ENCODE assay signal across 8 mouse cellular contexts in the genomic region with DNA sequence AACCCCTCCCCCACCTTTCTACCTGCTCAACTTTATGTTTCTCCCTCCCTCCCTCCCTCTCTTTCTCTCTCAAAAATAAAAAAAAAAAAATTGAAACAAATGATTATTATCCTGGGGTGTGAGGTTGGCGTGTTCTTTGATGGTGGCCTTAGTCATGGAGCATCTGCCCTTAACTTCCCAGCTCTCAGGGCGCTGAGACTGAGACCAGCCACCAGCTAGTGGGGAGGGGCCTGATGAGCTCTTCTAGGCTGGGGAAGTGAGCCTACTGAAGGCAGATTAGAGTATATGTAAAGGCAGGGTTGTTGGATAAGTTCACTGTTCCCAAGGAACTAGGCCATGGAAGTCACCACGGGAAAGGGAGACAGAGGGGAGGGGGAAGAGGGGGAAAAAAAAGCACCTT.
DNase-seq lines count a peak whose midpoint lies in the region; ATAC-seq and TF ChIP-seq lines count a peak whose summit lies in the region.
"Had no signal": no experiment of that assay in that cellular context is flagged by ENCODE, and none has a peak within 500 bp of the region (broad histone marks: within the 10 kb centered on the region; RNA-seq: fewer than 3 reads in every experiment).

No protein-coding gene starts in this region.

- no peak overlapping the region for H3K4me3 ChIP-seq in intestine, embryonic 14.5 days (ENCODE audit: low read depth, low read length)
- H3K4me3 ChIP-seq in intestine, postnatal 0 days (ENCODE audit: low read depth, low read length): no peak overlapping the region
- H3K4me3 ChIP-seq in G1E (ENCODE audit: low read depth, low read length): peak overlapping the region; percentile 57; the same call in 1 of the 2 replicates
- no peak overlapping the region for H3K4me3 ChIP-seq in embryonic facial prominence, embryonic 10.5 days
- no peak overlapping the region for H3K4me3 ChIP-seq in liver, embryonic 14.5 days (ENCODE audit: insufficient read depth in 1 of 2, low read depth in 2 of 2, low read length in 2 of 2)

- no peak for TF ChIP-seq EP300 in liver, embryonic 14.5 days (IDR thresholded peaks at IDR 0.05; ENCODE audit: low read depth)

- TF ChIP-seq CTCF in intestine, postnatal 0 days (IDR thresholded peaks at IDR 0.05; ENCODE audit: low read depth): no peak
- TF ChIP-seq CTCF in G1E (IDR thresholded peaks at IDR 0.05; ENCODE audit: low read depth, low read length): no peak
- no peak for TF ChIP-seq CTCF in liver, embryonic 14.5 days (IDR thresholded peaks at IDR 0.05; ENCODE audit: low read depth)

- peak overlapping the region; percentile 5; the same call in 1 of the 2 replicates for H3K27ac ChIP-seq in intestine, embryonic 14.5 days (ENCODE audit: low read depth)
- no peak overlapping the region for H3K27ac ChIP-seq in intestine, postnatal 0 days (ENCODE audit: low read depth, low read length)
- peak overlapping the region; percentile 71; the same call in 1 of the 2 replicates for H3K27ac ChIP-seq in embryonic facial prominence, embryonic 10.5 days (replicated peaks)
- H3K27ac ChIP-seq in liver, embryonic 14.5 days: peak overlapping the region; percentile 99

- no peak for DNase-seq in intestine, embryonic 14.5 days (ENCODE audit: low spot score)
- peak; percentile 39 for DNase-seq in G1E (ENCODE audit: low spot score)
- no peak for DNase-seq in embryonic facial prominence, embryonic 10.5 days (ENCODE audit: low spot score)
- peak; percentile 38 to 67 (median 64) for DNase-seq in liver, embryonic 14.5 days (ENCODE audit: low read depth in 3 of 3, low spot score in 3 of 3)
- DNase-seq in adrenal gland, postnatal 4 days (ENCODE audit: low spot score in 2 of 2): no peak
- DNase-seq in urinary bladder, adult 18-20 months (ENCODE audit: low spot score in 2 of 2): no peak
- DNase-seq: adrenal gland, postnatal 25 days had no signal

- H3K4me1 ChIP-seq in intestine, embryonic 14.5 days (replicated peaks; ENCODE audit: control insufficient read depth, insufficient read depth, low read length): peaks cover 48% of the 10 kb centered on the region
- H3K4me1 ChIP-seq in intestine, postnatal 0 days (replicated peaks; ENCODE audit: control insufficient read depth, insufficient read depth, low read length): peaks cover 19% of the 10 kb centered on the region
- H3K4me1 ChIP-seq in G1E (ENCODE audit: insufficient read depth, low read depth, low read length): peaks cover 88% of the 10 kb centered on the region
- peaks cover 67% of the 10 kb centered on the region for H3K4me1 ChIP-seq in embryonic facial prominence, embryonic 10.5 days
- H3K4me1 ChIP-seq in liver, embryonic 14.5 days (replicated peaks; ENCODE audit: control insufficient read depth in 2 of 2, insufficient read depth in 2 of 2, low read length in 1 of 2): peaks cover 89 to 90% of the 10 kb centered on the region in 2 experiments

- no peak overlapping the region for H3K9ac ChIP-seq in intestine, embryonic 14.5 days (ENCODE audit: low read length)
- H3K9ac ChIP-seq in intestine, postnatal 0 days (ENCODE audit: low read depth, low read length): no peak overlapping the region
- H3K9ac ChIP-seq in liver, embryonic 14.5 days (replicated peaks): peak overlapping the region; percentile 90

- no peaks in the 10 kb centered on the region for H3K9me3 ChIP-seq in intestine, embryonic 14.5 days (ENCODE audit: control insufficient read depth, low read length)
- no peaks in the 10 kb centered on the region for H3K9me3 ChIP-seq in intestine, postnatal 0 days (ENCODE audit: control insufficient read depth)
- H3K9me3 ChIP-seq in G1E (replicated peaks): no peaks in the 10 kb centered on the region
- H3K9me3 ChIP-seq in embryonic facial prominence, embryonic 10.5 days: no peaks in the 10 kb centered on the region
- no peaks in the 10 kb centered on the region for H3K9me3 ChIP-seq in liver, embryonic 14.5 days (ENCODE audit: control insufficient read depth, low read length)

- no peaks in the 10 kb centered on the region for H3K36me3 ChIP-seq in intestine, embryonic 14.5 days (ENCODE audit: control insufficient read depth, insufficient read depth, low read length)
- no peaks in the 10 kb centered on the region for H3K36me3 ChIP-seq in intestine, postnatal 0 days (ENCODE audit: control insufficient read depth, insufficient read depth)
- H3K36me3 ChIP-seq in G1E (replicated peaks): peaks cover 41% of the 10 kb centered on the region
- peaks cover 21% of the 10 kb centered on the region for H3K36me3 ChIP-seq in embryonic facial prominence, embryonic 10.5 days (replicated peaks)
- peaks cover 6% of the 10 kb centered on the region for H3K36me3 ChIP-seq in liver, embryonic 14.5 days (replicated peaks; ENCODE audit: control insufficient read depth, insufficient read depth, low read depth)

- ATAC-seq in intestine, embryonic 14.5 days (replicated peaks; ENCODE audit: low FRiP score, low TSS enrichment, low read depth): no peak
- no peak for ATAC-seq in intestine, postnatal 0 days
- no peak for ATAC-seq in G1E (ENCODE audit: extremely low read depth, insufficient number of reproducible peaks, low FRiP score, poor library complexity, severe bottlenecking)
- ATAC-seq in liver, embryonic 14.5 days (ENCODE audit: insufficient read depth): no peak

- 71% methylated on average over 3 of the region's 3 CpGs for WGBS in intestine, embryonic 14.5 days
- WGBS in intestine, postnatal 0 days: 87% methylated on average over 3 of the region's 3 CpGs
- 60% methylated on average over 3 of the region's 3 CpGs for WGBS in embryonic facial prominence, embryonic 10.5 days
- WGBS in liver, embryonic 14.5 days (ENCODE audit: insufficient replicate concordance): 22% methylated on average over 3 of the region's 3 CpGs

- H3K4me2 ChIP-seq in intestine, embryonic 14.5 days (ENCODE audit: low read length): no peak overlapping the region
- H3K4me2 ChIP-seq in intestine, postnatal 0 days (replicated peaks; ENCODE audit: low read depth): no peak overlapping the region
- peak overlapping the region; percentile 75 for H3K4me2 ChIP-seq in liver, embryonic 14.5 days (ENCODE audit: low read depth)

- no peaks in the 10 kb centered on the region for H3K27me3 ChIP-seq in intestine, embryonic 14.5 days (replicated peaks; ENCODE audit: control insufficient read depth, insufficient read depth, low read length)
- H3K27me3 ChIP-seq in intestine, postnatal 0 days (replicated peaks; ENCODE audit: control insufficient read depth, insufficient read depth, low read length): no peaks in the 10 kb centered on the region
- H3K27me3 ChIP-seq in G1E (ENCODE audit: insufficient read depth, low read length): no peaks in the 10 kb centered on the region
- no peaks in the 10 kb centered on the region for H3K27me3 ChIP-seq in embryonic facial prominence, embryonic 10.5 days (replicated peaks; ENCODE audit: low read depth, poor library complexity, severe bottlenecking)
- H3K27me3 ChIP-seq in liver, embryonic 14.5 days (ENCODE audit: control insufficient read depth, insufficient read depth, low read length): no peaks in the 10 kb centered on the region

Comparison
In these comparisons a context has a peak if more than half of its experiments do, and no peak if none do; other contexts are left out.
1. DNase-seq: peak in G1E (single experiment) and liver, embryonic 14.5 days (3 of 3); none in intestine, embryonic 14.5 days (single experiment), embryonic facial prominence, embryonic 10.5 days (single experiment), adrenal gland, postnatal 4 days (0 of 2) and urinary bladder, adult 18-20 months (0 of 2).